ENCODE assay signal across 23 mouse cellular contexts in the genomic region with DNA sequence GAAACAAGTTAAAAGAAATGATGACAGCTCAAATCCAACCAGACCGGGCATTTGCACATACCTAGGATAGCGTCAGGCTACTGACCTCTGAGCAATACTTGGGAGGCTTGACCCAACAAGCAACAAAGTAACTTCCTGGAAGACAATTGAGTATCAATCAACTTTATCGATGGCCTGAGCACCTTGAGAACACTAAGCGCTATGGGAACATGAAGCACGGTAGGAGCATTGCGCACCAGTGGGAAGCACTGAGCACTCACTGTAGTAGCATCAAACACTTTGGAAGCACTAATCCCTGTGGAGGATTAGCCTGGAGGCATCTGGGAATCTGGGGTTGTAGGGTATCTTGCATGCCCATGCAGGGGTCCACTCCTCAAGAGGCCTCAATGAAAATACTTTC.
"Had no signal": no experiment of that assay in that cellular context is flagged by ENCODE, and none has a peak within 500 bp of the region (broad histone marks: within the 10 kb centered on the region; RNA-seq: fewer than 3 reads in every experiment).

No protein-coding gene starts in this region.

- H3K4me2 ChIP-seq: heart, embryonic 11.5 days; heart, embryonic 13.5 days; heart, embryonic 15.5 days; hindbrain, embryonic 13.5 days; hindbrain, embryonic 15.5 days; kidney, embryonic 15.5 days; limb, embryonic 13.5 days; limb, embryonic 15.5 days; liver, embryonic 12.5 days had no signal

- H3K4me3 ChIP-seq: heart, embryonic 13.5 days; heart, embryonic 15.5 days; hindbrain, embryonic 13.5 days; hindbrain, embryonic 15.5 days; kidney, embryonic 15.5 days; limb, embryonic 13.5 days; limb, embryonic 15.5 days; liver, embryonic 12.5 days had no signal

- H3K27ac ChIP-seq: heart, embryonic 13.5 days; heart, embryonic 15.5 days; hindbrain, embryonic 13.5 days; kidney, embryonic 15.5 days; kidney, postnatal 0 days; limb, embryonic 13.5 days; limb, embryonic 15.5 days; liver, embryonic 12.5 days; liver, embryonic 14.5 days had no signal

- H3K9me3 ChIP-seq: heart, embryonic 15.5 days; hindbrain, embryonic 15.5 days; kidney, embryonic 15.5 days; limb, embryonic 15.5 days; liver, embryonic 12.5 days had no signal

- DNase-seq: gastrocnemius, postnatal 14 days; gastrocnemius, postnatal 36 days; heart, postnatal 36 days; kidney, adult 11 months; kidney, adult 2 months; kidney, adult 9 months; kidney, postnatal 14 days; kidney, postnatal 36 days; layer of hippocampus, adult 9-11 months; layer of hippocampus, postnatal 36 days; left cerebral cortex, postnatal 4 days had no signal

- H3K27me3 ChIP-seq: heart, embryonic 13.5 days; heart, embryonic 15.5 days; hindbrain, embryonic 13.5 days; hindbrain, embryonic 15.5 days; kidney, embryonic 15.5 days; limb, embryonic 13.5 days; limb, embryonic 15.5 days; liver, embryonic 12.5 days had no signal

- H3K9ac ChIP-seq: heart, embryonic 13.5 days; heart, embryonic 15.5 days; hindbrain, embryonic 13.5 days; hindbrain, embryonic 15.5 days; kidney, embryonic 15.5 days; limb, embryonic 13.5 days; limb, embryonic 15.5 days; liver, embryonic 12.5 days; liver, embryonic 14.5 days had no signal

- H3K4me1 ChIP-seq: hindbrain, embryonic 13.5 days; hindbrain, embryonic 15.5 days; kidney, embryonic 15.5 days; limb, embryonic 13.5 days; limb, embryonic 15.5 days; liver, embryonic 12.5 days had no signal

- ATAC-seq: intestine, embryonic 16.5 days; liver, embryonic 12.5 days had no signal

- H3K36me3 ChIP-seq: hindbrain, embryonic 15.5 days had no signal
